Mouse (Mus musculus): ENCODE data around the gene Hhip. TPM values are rescaled to one million over a fixed set of nuclear protein-coding genes. Genes with fewer than 3 reads are reported as not detected.
A peak's percentile ranks its signal among the peaks of the same experiment; 100 is the strongest.

Gene Hhip
- polyA plus RNA-seq (2015; fragmentation: Nextera tagmentation; extraction: Ambion mirVana) = 1.4 and 1.6 TPM in 2 replicates

- Histone ChIP-seq H3K27me3 (peaks cover 40% of the 10 kb centered on the region), H3K4me2 (peak within 1 kb of the TSS; percentile 58), H3K9me3 (replicated peaks) (no peaks in the 10 kb centered on the region), H3K4me3 (replicated peaks) (peak within 1 kb of the TSS; percentile 41), H3K36me3 (replicated peaks) (no peaks in the 10 kb centered on the region), H3K27ac (replicated peaks) (no peak within 1 kb of the TSS), H3K9ac (no peak within 1 kb of the TSS), H3K4me1 (replicated peaks) (no peaks in the 10 kb centered on the region)
- WGBS (ENCODE audit: insufficient replicate concordance) = under 1% methylated on average over 38 of the region's 56 CpGs
- ATAC-seq (ENCODE audit: insufficient read depth) = no peak
These were observed at the start of gene Hhip for GRCm38 (mm10) chr8:80057198-80058174. Gene Hhip, minus strand, starts transcription at chr8:80058006.

- Histone ChIP-seq H3K4me3 (replicated peaks) (no peak overlapping the region), H3K36me3 (replicated peaks) (no peaks in the 10 kb centered on the region), H3K27ac (replicated peaks) (no peak overlapping the region), H3K9me3 (replicated peaks) (no peaks in the 10 kb centered on the region), H3K4me2 (no peak overlapping the region), H3K27me3 (no peaks in the 10 kb centered on the region), H3K4me1 (replicated peaks) (no peaks in the 10 kb centered on the region), H3K9ac (no peak overlapping the region)
- no peak for ATAC-seq (ENCODE audit: insufficient read depth)
- 61% methylated on average over 2 of the region's 2 CpGs for WGBS (ENCODE audit: insufficient replicate concordance)
These were observed 29.2 kb upstream of the Hhip start for GRCm38 (mm10) chr8:80087021-80087420.

GRCm38 (mm10) chr8:80058193-80058592, 387 bp upstream of the Hhip start:
- 7% methylated on average over 10 of the region's 12 CpGs for WGBS (ENCODE audit: insufficient replicate concordance)
- Histone ChIP-seq H3K36me3 (replicated peaks) (no peaks in the 10 kb centered on the region), H3K4me3 (replicated peaks) (peak overlapping the region; percentile 41; the same call in 1 of the 2 replicates), H3K27me3 (peaks cover 40% of the 10 kb centered on the region), H3K27ac (replicated peaks) (no peak overlapping the region), H3K9me3 (replicated peaks) (no peaks in the 10 kb centered on the region), H3K9ac (no peak overlapping the region), H3K4me2 (peak overlapping the region; percentile 58; the same call in 1 of the 2 replicates), H3K4me1 (replicated peaks) (no peaks in the 10 kb centered on the region)
- ATAC-seq (ENCODE audit: insufficient read depth) = no peak

GRCm38 (mm10) chr8:80056331-80057070, 1.3 kb downstream of the Hhip start:
- no peak overlapping the region for H3K9ac ChIP-seq
- no peak overlapping the region for H3K4me3 ChIP-seq (replicated peaks)
- no peaks in the 10 kb centered on the region for H3K4me1 ChIP-seq (replicated peaks)
- no peaks in the 10 kb centered on the region for H3K36me3 ChIP-seq (replicated peaks)
- no peaks in the 10 kb centered on the region for H3K9me3 ChIP-seq (replicated peaks)
- ATAC-seq (ENCODE audit: insufficient read depth) = no peak
- whole genome bisulfite sequencing (ENCODE audit: insufficient replicate concordance) = 11% methylated on average over 13 of the region's 13 CpGs
- no peak overlapping the region for H3K27ac ChIP-seq (replicated peaks)
- peaks cover 40% of the 10 kb centered on the region for H3K27me3 ChIP-seq
- H3K4me2 ChIP-seq = no peak overlapping the region

- Histone ChIP-seq H3K36me3 (replicated peaks) (no peaks in the 10 kb centered on the region), H3K27ac (replicated peaks) (no peak overlapping the region), H3K9ac (no peak overlapping the region), H3K4me2 (no peak overlapping the region), H3K4me3 (replicated peaks) (no peak overlapping the region), H3K27me3 (peaks cover 40% of the 10 kb centered on the region), H3K4me1 (replicated peaks) (no peaks in the 10 kb centered on the region), H3K9me3 (replicated peaks) (no peaks in the 10 kb centered on the region)
- 32% methylated on average over 10 of the region's 10 CpGs for WGBS (ENCODE audit: insufficient replicate concordance)
- no peak for ATAC-seq (ENCODE audit: insufficient read depth)
These were observed 2.0 kb downstream of the Hhip start for GRCm38 (mm10) chr8:80055777-80056176.

- H3K36me3 ChIP-seq (replicated peaks) = no peaks in the 10 kb centered on the region
- no peaks in the 10 kb centered on the region for H3K9me3 ChIP-seq (replicated peaks)
- H3K4me1 ChIP-seq (replicated peaks) = no peaks in the 10 kb centered on the region
- no peak overlapping the region for H3K27ac ChIP-seq (replicated peaks)
- 54% methylated on average over 6 of the region's 6 CpGs for WGBS (ENCODE audit: insufficient replicate concordance)
- H3K27me3 ChIP-seq = peaks cover 40% of the 10 kb centered on the region
- no peak for ATAC-seq (ENCODE audit: insufficient read depth)
- H3K4me3 ChIP-seq (replicated peaks) = no peak overlapping the region
- H3K9ac ChIP-seq = no peak overlapping the region
- no peak overlapping the region for H3K4me2 ChIP-seq
These were observed 2.7 kb downstream of the Hhip start for GRCm38 (mm10) chr8:80055094-80055493.

- Histone ChIP-seq H3K4me3 (replicated peaks) (no peak overlapping the region), H3K27me3 (peaks cover 39% of the 10 kb centered on the region), H3K36me3 (replicated peaks) (no peaks in the 10 kb centered on the region), H3K9ac (no peak overlapping the region), H3K27ac (replicated peaks) (no peak overlapping the region), H3K4me1 (replicated peaks) (no peaks in the 10 kb centered on the region), H3K9me3 (replicated peaks) (no peaks in the 10 kb centered on the region), H3K4me2 (no peak overlapping the region)
- ATAC-seq (ENCODE audit: insufficient read depth) = no peak
- 35% methylated on average over 4 of the region's 4 CpGs for WGBS (ENCODE audit: insufficient replicate concordance)
These were observed 3.6 kb downstream of the Hhip start for GRCm38 (mm10) chr8:80054216-80054615.

GRCm38 (mm10) chr8:80052838-80053237, 5.0 kb downstream of the Hhip start:
- Histone ChIP-seq H3K36me3 (replicated peaks) (no peaks in the 10 kb centered on the region), H3K4me1 (replicated peaks) (no peaks in the 10 kb centered on the region), H3K27ac (replicated peaks) (no peak overlapping the region), H3K4me3 (replicated peaks) (no peak overlapping the region), H3K9ac (no peak overlapping the region), H3K27me3 (peaks cover 25% of the 10 kb centered on the region), H3K9me3 (replicated peaks) (no peaks in the 10 kb centered on the region), H3K4me2 (no peak overlapping the region)
- no peak for ATAC-seq (ENCODE audit: insufficient read depth)
- 54% methylated on average over 1 of the region's 1 CpGs for WGBS (ENCODE audit: insufficient replicate concordance)

GRCm38 (mm10) chr8:80051494-80051893, 6.3 kb downstream of the Hhip start:
- H3K27ac ChIP-seq (replicated peaks) = no peak overlapping the region
- 15% methylated on average over 5 of the region's 5 CpGs for WGBS (ENCODE audit: insufficient replicate concordance)
- no peak overlapping the region for H3K4me3 ChIP-seq (replicated peaks)
- no peak overlapping the region for H3K9ac ChIP-seq
- H3K9me3 ChIP-seq (replicated peaks) = no peaks in the 10 kb centered on the region
- ATAC-seq (ENCODE audit: insufficient read depth) = no peak
- peaks cover 12% of the 10 kb centered on the region for H3K27me3 ChIP-seq
- H3K4me2 ChIP-seq = no peak overlapping the region
- H3K4me1 ChIP-seq (replicated peaks) = no peaks in the 10 kb centered on the region
- H3K36me3 ChIP-seq (replicated peaks) = no peaks in the 10 kb centered on the region

GRCm38 (mm10) chr8:80049256-80050005, 8.4 kb downstream of the Hhip start:
- no peak overlapping the region for H3K4me3 ChIP-seq (replicated peaks)
- H3K9me3 ChIP-seq (replicated peaks) = no peaks in the 10 kb centered on the region
- no peak overlapping the region for H3K27ac ChIP-seq (replicated peaks)
- ATAC-seq (ENCODE audit: insufficient read depth) = no peak
- no peaks in the 10 kb centered on the region for H3K36me3 ChIP-seq (replicated peaks)
- H3K4me1 ChIP-seq (replicated peaks) = no peaks in the 10 kb centered on the region
- H3K27me3 ChIP-seq = no peaks in the 10 kb centered on the region
- peak overlapping the region; percentile 14; the same call in 1 of the 2 replicates for H3K4me2 ChIP-seq
- no peak overlapping the region for H3K9ac ChIP-seq
- 20% methylated on average over 15 of the region's 15 CpGs for WGBS (ENCODE audit: insufficient replicate concordance)
